Mouse (Mus musculus): ENCODE measurements around the gene Plagl2. TPM values are rescaled to one million over a fixed set of nuclear protein-coding genes. Genes with fewer than 3 reads are reported as not detected.

The Plagl2 gene
- polyA plus RNA-seq, 1 experiment from 2014 or later = 10.8 TPM

DNA sequence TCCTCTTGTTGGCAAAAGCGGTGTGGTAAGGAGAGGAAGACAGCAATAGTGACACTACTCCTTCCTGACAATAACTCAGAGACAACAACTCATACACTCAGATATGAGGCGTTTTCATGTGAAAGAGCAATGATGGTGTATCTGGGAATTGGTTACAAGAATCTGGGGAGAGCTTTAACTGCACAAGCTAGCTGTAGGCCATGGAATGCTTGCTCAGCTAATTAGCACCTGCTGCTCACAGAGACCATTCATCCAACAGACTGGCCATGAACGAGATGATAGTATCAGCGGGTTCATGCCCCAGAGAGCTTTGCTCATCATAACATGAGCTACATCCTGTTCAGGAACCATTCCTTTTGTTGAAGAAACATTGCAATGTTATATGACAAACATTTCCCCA lies 4.0 kb downstream of the Plagl2 start:
- 80% methylated on average over 4 of the region's 4 CpGs for WGBS
- Histone ChIP-seq H3K27ac (no peak overlapping the region), H3K36me3 (peaks cover 49% of the 10 kb centered on the region), H3K4me2 (replicated peaks) (no peak overlapping the region), H3K4me1 (replicated peaks) (peaks cover 40% of the 10 kb centered on the region), H3K9ac (replicated peaks) (no peak overlapping the region), H3K4me3 (replicated peaks) (no peak overlapping the region), H3K9me3 (no peaks in the 10 kb centered on the region), H3K27me3 (no peaks in the 10 kb centered on the region)
- no peak for ATAC-seq

- no peak for ATAC-seq
- peaks cover 53% of the 10 kb centered on the region for H3K36me3 ChIP-seq
- whole genome bisulfite sequencing = 86% methylated on average over 5 of the region's 5 CpGs
Measured at GRCm38 (mm10) chr2:153228523-153228922, 12.7 kb downstream of the Plagl2 start.

DNA sequence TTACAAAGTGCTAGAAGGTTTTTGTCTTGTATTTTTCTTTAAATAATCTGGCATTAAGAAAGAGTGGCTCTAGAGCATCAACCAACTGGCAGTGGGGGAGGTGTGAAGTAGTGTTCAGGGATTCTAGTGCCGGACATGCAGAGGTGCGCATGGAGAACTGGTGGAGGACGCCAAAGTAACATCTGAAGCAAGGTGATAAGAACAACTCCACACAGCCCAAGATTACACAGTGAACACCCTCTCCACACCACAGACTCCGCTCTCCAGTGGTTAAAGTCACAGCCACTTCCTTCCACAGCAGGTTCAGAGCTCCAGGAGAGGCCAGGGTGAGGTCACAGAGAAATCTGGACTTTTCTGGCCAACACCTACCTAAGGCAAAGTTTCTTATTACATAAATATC lies 13.3 kb downstream of the Plagl2 start:
- Histone ChIP-seq H3K4me2 (replicated peaks) (no peak overlapping the region), H3K9me3 (no peaks in the 10 kb centered on the region), H3K27me3 (no peaks in the 10 kb centered on the region), H3K36me3 (peaks cover 49% of the 10 kb centered on the region), H3K4me1 (replicated peaks) (peaks cover 17% of the 10 kb centered on the region), H3K27ac (no peak overlapping the region), H3K4me3 (replicated peaks) (no peak overlapping the region), H3K9ac (replicated peaks) (no peak overlapping the region)
- WGBS = 94% methylated on average over 4 of the region's 4 CpGs
- no peak for ATAC-seq

More at GRCm38 (mm10) chr2:153228523-153228922, 12.7 kb downstream of the Plagl2 start:
- Histone ChIP-seq H3K9ac (replicated peaks) (no peak overlapping the region), H3K27ac (no peak overlapping the region), H3K4me2 (replicated peaks) (no peak overlapping the region), H3K9me3 (no peaks in the 10 kb centered on the region), H3K4me1 (replicated peaks) (peaks cover 17% of the 10 kb centered on the region), H3K27me3 (no peaks in the 10 kb centered on the region), H3K4me3 (replicated peaks) (no peak overlapping the region)

DNA sequence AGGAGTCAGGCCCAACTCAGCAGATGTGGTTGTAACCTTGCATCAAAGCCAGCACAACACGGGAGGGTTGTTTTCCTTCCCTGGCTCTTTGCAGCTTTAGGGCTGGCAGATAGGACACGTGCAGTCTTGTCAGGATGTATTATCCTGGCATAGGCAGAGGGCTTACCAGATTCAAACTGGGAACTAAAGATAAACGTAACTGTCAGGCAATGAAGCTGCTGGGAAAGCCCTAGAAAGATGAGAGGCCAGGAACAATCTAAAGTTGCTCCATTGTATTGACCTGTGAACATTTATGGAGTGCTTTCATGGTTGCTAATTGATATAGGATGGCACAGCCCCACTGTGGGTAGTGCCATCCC lies 15.7 kb downstream of the Plagl2 start:
- Histone ChIP-seq H3K27me3 (no peaks in the 10 kb centered on the region), H3K4me1 (replicated peaks) (peaks cover 17% of the 10 kb centered on the region), H3K27ac (peak overlapping the region; percentile 77), H3K4me2 (replicated peaks) (peak overlapping the region; percentile 63), H3K36me3 (peaks cover 35% of the 10 kb centered on the region), H3K9ac (replicated peaks) (peak overlapping the region; percentile 43), H3K9me3 (no peaks in the 10 kb centered on the region), H3K4me3 (replicated peaks) (peak overlapping the region; percentile 52)
- ATAC-seq = no peak
- 11% methylated on average over 3 of the region's 3 CpGs for WGBS

DNA sequence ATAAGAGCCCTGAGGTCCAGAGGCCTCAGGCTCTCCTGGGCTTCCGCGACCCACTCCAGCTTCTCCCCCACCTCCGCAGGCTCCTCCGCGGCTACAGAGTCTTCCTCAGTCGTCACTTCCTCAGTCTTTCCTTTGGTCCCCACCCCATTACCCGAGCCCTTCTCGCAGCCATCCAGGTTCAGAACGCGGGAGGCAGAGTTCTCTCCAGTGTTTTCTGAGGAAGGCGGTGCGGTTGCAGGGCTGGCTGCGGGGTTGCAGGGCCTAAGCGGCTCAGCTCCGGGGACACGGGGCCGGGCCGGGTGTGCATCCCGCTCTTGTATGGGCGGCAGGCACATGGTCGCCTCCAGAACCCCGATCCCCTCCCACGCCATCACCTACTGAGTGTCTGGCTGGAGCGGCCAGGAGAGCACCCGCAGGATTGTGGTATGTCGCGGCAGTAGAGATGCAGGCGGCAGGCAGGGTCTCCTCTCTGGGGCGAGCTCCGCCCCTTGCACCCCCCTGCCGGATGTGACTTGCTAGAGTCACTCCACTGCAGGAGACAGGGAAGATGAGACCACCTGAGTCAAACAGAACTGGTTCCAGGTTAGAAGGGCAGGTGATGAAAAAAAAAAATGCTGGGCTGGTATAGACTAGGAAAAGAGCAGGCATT lies 16.2 kb downstream of the Plagl2 start, which contains the start of gene Tspyl3:
Tspyl3 (minus strand) TSS at position 496 of the 649 bp plus-strand sequence.
- 3% methylated on average over 31 of the region's 31 CpGs for WGBS
- H3K27ac ChIP-seq = peak within 1 kb of the TSS; percentile 77
- peak; percentile 90 for ATAC-seq
- no peaks in the 10 kb centered on the region for H3K9me3 ChIP-seq
- no peaks in the 10 kb centered on the region for H3K27me3 ChIP-seq
- H3K4me3 ChIP-seq (replicated peaks) = peak within 1 kb of the TSS; percentile 52
- peaks cover 17% of the 10 kb centered on the region for H3K4me1 ChIP-seq (replicated peaks)
- peak within 1 kb of the TSS; percentile 75 for H3K9ac ChIP-seq (replicated peaks)
- peaks cover 35% of the 10 kb centered on the region for H3K36me3 ChIP-seq
- H3K4me2 ChIP-seq (replicated peaks) = peak within 1 kb of the TSS; percentile 63

DNA sequence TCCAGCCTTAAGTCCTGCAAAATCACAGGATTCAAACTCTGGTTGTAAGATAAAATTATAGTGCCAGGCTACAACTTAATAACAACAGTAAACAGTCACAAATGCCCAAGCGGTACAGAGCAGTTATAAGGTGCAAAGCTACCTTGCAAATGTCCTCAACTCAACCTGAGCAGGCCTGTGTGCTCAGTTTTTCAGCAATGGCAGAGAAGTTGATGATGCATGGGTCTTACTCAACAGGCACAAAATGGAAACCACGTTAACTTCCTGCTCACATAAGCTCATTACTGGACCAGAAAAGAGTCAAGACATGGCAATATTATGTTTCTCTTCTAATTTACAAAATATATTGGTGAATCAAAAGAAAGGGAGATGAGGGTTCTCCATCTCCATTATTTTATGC lies 18.7 kb downstream of the Plagl2 start:
- ATAC-seq = no peak
- Histone ChIP-seq H3K36me3 (0 out of 2 replicates have a peak, but pooled peaks cover 13% of the 10 kb centered on the region), H3K27me3 (no peaks in the 10 kb centered on the region), H3K27ac (no peak overlapping the region), H3K9ac (replicated peaks) (no peak overlapping the region), H3K4me2 (replicated peaks) (no peak overlapping the region), H3K4me3 (replicated peaks) (no peak overlapping the region), H3K9me3 (no peaks in the 10 kb centered on the region), H3K4me1 (replicated peaks) (peaks cover 17% of the 10 kb centered on the region)
- WGBS = 94% methylated on average over 2 of the region's 2 CpGs

GRCm38 (mm10) chr2:153222130-153222529 lies 19.1 kb downstream of the Plagl2 start:
- peaks cover 17% of the 10 kb centered on the region for H3K4me1 ChIP-seq (replicated peaks)
- no peak for ATAC-seq
- H3K4me3 ChIP-seq (replicated peaks) = no peak overlapping the region
- no peak overlapping the region for H3K4me2 ChIP-seq (replicated peaks)
- H3K27ac ChIP-seq = no peak overlapping the region
- H3K9ac ChIP-seq (replicated peaks) = no peak overlapping the region
- no peaks in the 10 kb centered on the region for H3K9me3 ChIP-seq
- H3K27me3 ChIP-seq = no peaks in the 10 kb centered on the region
- 0 out of 2 replicates have a peak, but pooled peaks cover 13% of the 10 kb centered on the region for H3K36me3 ChIP-seq

DNA sequence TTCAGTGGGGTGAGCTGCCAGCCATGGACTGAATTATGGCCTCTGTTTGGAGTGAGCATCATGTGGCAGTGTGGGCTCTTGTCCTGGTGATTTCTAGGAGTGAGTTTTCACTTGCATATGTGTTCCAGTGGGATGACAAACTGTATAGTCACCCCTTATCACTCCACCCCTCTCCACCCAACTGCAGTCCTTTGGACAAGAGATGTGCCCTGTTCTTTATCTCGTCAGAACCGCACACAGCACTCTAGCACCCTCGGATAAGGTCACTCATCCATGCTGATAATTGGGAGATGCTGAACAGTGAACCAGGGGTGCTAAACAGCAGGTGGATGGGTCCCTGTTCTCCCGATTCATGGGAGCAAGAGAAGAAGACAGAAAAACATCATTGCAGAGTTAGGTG lies 19.6 kb downstream of the Plagl2 start:
- H3K36me3 ChIP-seq = 0 out of 2 replicates have a peak, but pooled peaks cover 13% of the 10 kb centered on the region
- no peaks in the 10 kb centered on the region for H3K27me3 ChIP-seq
- no peak overlapping the region for H3K4me3 ChIP-seq (replicated peaks)
- peaks cover 17% of the 10 kb centered on the region for H3K4me1 ChIP-seq (replicated peaks)
- WGBS = 88% methylated on average over 4 of the region's 4 CpGs
- no peak for ATAC-seq
- H3K9me3 ChIP-seq = no peaks in the 10 kb centered on the region
- no peak overlapping the region for H3K9ac ChIP-seq (replicated peaks)
- no peak overlapping the region for H3K27ac ChIP-seq
- H3K4me2 ChIP-seq (replicated peaks) = no peak overlapping the region

- Histone ChIP-seq H3K27ac (no peak overlapping the region), H3K36me3 (0 out of 2 replicates have a peak, but pooled peaks cover 13% of the 10 kb centered on the region), H3K4me3 (replicated peaks) (no peak overlapping the region), H3K9me3 (no peaks in the 10 kb centered on the region), H3K9ac (replicated peaks) (no peak overlapping the region), H3K4me1 (replicated peaks) (no peaks in the 10 kb centered on the region), H3K27me3 (no peaks in the 10 kb centered on the region), H3K4me2 (replicated peaks) (no peak overlapping the region)
- ATAC-seq = no peak
- 84% methylated on average over 3 of the region's 3 CpGs for WGBS
Measured at GRCm38 (mm10) chr2:153218516-153218915, 22.7 kb downstream of the Plagl2 start.

- no peaks in the 10 kb centered on the region for H3K4me1 ChIP-seq (replicated peaks)
- H3K9ac ChIP-seq (replicated peaks) = no peak overlapping the region
- H3K4me3 ChIP-seq (replicated peaks) = no peak overlapping the region
- 0 out of 2 replicates have a peak, but pooled peaks cover 13% of the 10 kb centered on the region for H3K36me3 ChIP-seq
- no peaks in the 10 kb centered on the region for H3K9me3 ChIP-seq
- H3K4me2 ChIP-seq (replicated peaks) = no peak overlapping the region
- H3K27ac ChIP-seq = no peak overlapping the region
- H3K27me3 ChIP-seq = no peaks in the 10 kb centered on the region
- no peak for ATAC-seq
- WGBS = 89% methylated on average over 10 of the region's 10 CpGs
Measured at GRCm38 (mm10) chr2:153217826-153218340, 23.3 kb downstream of the Plagl2 start.

DNA sequence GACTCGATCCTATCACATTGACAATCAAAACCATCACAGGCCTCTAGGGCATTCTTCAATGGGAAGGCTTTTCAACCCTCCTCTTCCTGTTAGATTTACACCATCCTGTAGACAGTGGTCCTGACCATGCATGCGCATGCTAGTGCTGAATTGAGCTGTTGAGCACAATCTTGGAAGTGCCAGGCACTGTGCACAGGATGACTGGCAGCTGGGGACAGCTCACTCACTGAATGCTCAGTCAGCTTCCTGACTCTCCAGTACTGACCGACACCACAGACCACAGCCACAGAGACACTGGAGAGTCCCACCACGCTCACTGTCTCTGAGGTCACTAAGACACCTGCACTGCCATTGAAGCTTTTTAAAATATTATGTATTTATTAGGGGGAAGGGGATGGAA lies 25.8 kb downstream of the Plagl2 start:
- Histone ChIP-seq H3K9me3 (no peaks in the 10 kb centered on the region), H3K9ac (replicated peaks) (no peak overlapping the region), H3K27me3 (no peaks in the 10 kb centered on the region), H3K27ac (no peak overlapping the region), H3K36me3 (peaks cover 13% of the 10 kb centered on the region; the same call in 1 of the 2 replicates), H3K4me2 (replicated peaks) (no peak overlapping the region), H3K4me1 (replicated peaks) (no peaks in the 10 kb centered on the region), H3K4me3 (replicated peaks) (no peak overlapping the region)
- no peak for ATAC-seq
- 80% methylated on average over 4 of the region's 4 CpGs for WGBS

GRCm38 (mm10) chr2:153214771-153215259 lies 26.4 kb downstream of the Plagl2 start:
- Histone ChIP-seq H3K9ac (replicated peaks) (no peak overlapping the region), H3K27ac (no peak overlapping the region), H3K27me3 (no peaks in the 10 kb centered on the region), H3K4me2 (replicated peaks) (no peak overlapping the region), H3K4me1 (replicated peaks) (no peaks in the 10 kb centered on the region), H3K9me3 (no peaks in the 10 kb centered on the region), H3K4me3 (replicated peaks) (no peak overlapping the region), H3K36me3 (peaks cover 13% of the 10 kb centered on the region)
- no peak for ATAC-seq
- 85% methylated on average over 6 of the region's 6 CpGs for WGBS
